Mouse (Mus musculus) kidney, embryonic 16.5 days (tissue): ENCODE data around the gene Tmprss7. TPM values are rescaled to one million over a fixed set of nuclear protein-coding genes. Genes with fewer than 3 reads are reported as not detected.
A peak's percentile ranks its signal among the peaks of the same experiment; 100 is the strongest.

ENCODE experiments used
- ATAC-seq: fragments of 200-750 bp; cut with Nextera tagmentation; 2 replicates; pipeline ENCODE4 v1.8.0; 2017; ENCODE audit warnings: moderate TSS enrichment; ENCODE audit not compliant: low FRiP score, low TSS enrichment
- H3K27ac ChIP-seq: fragments of 300-500 bp; sonication (generic); 2 replicates; pipeline ENCODE4 v1.5.1; 2014; ENCODE audit warnings: low read length
- H3K27me3 ChIP-seq: fragments of 300-500 bp; sonication (generic); 2 replicates; pipeline ENCODE4 v1.6.1; 2014; ENCODE audit warnings: low read length, control low read depth, mixed read lengths; ENCODE audit not compliant: insufficient read depth
- H3K36me3 ChIP-seq: fragments of 300-500 bp; sonication (generic); 2 replicates; pipeline ENCODE4 v1.6.1; 2014; ENCODE audit warnings: low read length, control low read depth, mixed read lengths; ENCODE audit not compliant: insufficient read depth
- H3K4me1 ChIP-seq: fragments of 300-500 bp; sonication (generic); 2 replicates; pipeline ENCODE4 v1.6.1; 2014; ENCODE audit warnings: low read length, control low read depth, mixed read lengths; ENCODE audit not compliant: insufficient read depth
- H3K4me2 ChIP-seq: fragments of 300-500 bp; sonication (generic); replicated peaks from 2 replicates; pipeline ENCODE4 v1.6.1; 2014; ENCODE audit warnings: low read depth, low read length
- H3K4me3 ChIP-seq: fragments of 300-500 bp; sonication (generic); 2 replicates; pipeline ENCODE4 v1.5.1; 2014; ENCODE audit warnings: mild to moderate bottlenecking, low read length
- H3K9ac ChIP-seq: fragments of 300-500 bp; sonication (generic); replicated peaks from 2 replicates; pipeline ENCODE4 v1.6.1; 2014; ENCODE audit warnings: low read length
- H3K9me3 ChIP-seq: fragments of 300-500 bp; sonication (generic); 2 replicates; pipeline ENCODE4 v1.6.1; 2016; ENCODE audit warnings: low read length, control low read depth
- WGBS: fragments of 180-500 bp; shearing (Covaris S2); extraction: QIAGEN DNeasy Blood & Tissue Kit; methylation state at CpG from one replicate; pipeline ENCODE4 v1.1.7; 2014; 5-methylcytosine and 5-hydroxymethylcytosine counted together
- polyA plus RNA-seq: library from polyadenylated mRNA; unstranded; fragments of >200 nt; fragmentation: Nextera tagmentation; extraction: Ambion mirVana; gene quantifications from 2 replicates; pipeline ENCODE4 v1.2.1, GENCODE M21; 2015

The Tmprss7 gene
- polyA plus RNA-seq, 1 experiment from 2014 or later: 0.10 TPM

- Histone ChIP-seq H3K4me1 (0 out of 2 replicates have a peak, but pooled peaks cover 5% of the 10 kb centered on the region), H3K9me3 (no peaks in the 10 kb centered on the region), H3K27ac (no peak overlapping the region), H3K4me2 (no peak overlapping the region), H3K4me3 (no peak overlapping the region), H3K9ac (no peak overlapping the region), H3K36me3 (no peaks in the 10 kb centered on the region), H3K27me3 (no peaks in the 10 kb centered on the region)
- WGBS: 22% methylated on average over 4 of the region's 4 CpGs
- no peak for ATAC-seq
These were observed 3.3 kb downstream of the Tmprss7 start for GRCm38 (mm10) chr16:45690178-45690577.

DNA sequence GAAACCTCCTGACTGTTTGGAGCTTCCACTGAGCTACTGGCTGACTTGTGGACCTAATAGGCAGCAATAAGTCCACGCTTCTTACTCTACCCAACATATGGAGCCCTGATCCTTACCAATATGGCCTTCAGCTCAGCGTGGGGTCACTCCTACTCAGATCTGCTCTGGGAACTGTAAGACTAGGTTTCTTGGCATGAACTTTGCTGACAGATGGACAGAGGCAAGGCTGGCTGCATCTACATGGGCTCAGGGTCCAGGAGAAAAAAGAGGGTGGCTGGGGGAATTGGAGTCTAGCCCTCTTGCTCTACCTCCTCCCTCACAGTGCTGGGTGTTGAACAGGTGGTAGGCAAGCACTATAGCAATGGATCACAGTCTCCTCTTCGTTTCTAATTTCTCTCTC, 6.6 kb downstream of the Tmprss7 start:
- 0 out of 2 replicates have a peak, but pooled peaks cover 5% of the 10 kb centered on the region for H3K4me1 ChIP-seq
- no peak overlapping the region for H3K9ac ChIP-seq
- no peaks in the 10 kb centered on the region for H3K9me3 ChIP-seq
- no peak for ATAC-seq
- H3K4me2 ChIP-seq: no peak overlapping the region
- WGBS: 82% methylated on average over 3 of the region's 3 CpGs
- H3K36me3 ChIP-seq: no peaks in the 10 kb centered on the region
- no peaks in the 10 kb centered on the region for H3K27me3 ChIP-seq
- H3K4me3 ChIP-seq: no peak overlapping the region
- H3K27ac ChIP-seq: no peak overlapping the region

- no peaks in the 10 kb centered on the region for H3K9me3 ChIP-seq
- H3K4me1 ChIP-seq: 0 out of 2 replicates have a peak, but pooled peaks cover 4% of the 10 kb centered on the region
- no peaks in the 10 kb centered on the region for H3K27me3 ChIP-seq
- WGBS: 64% methylated on average over 3 of the region's 3 CpGs
- no peak overlapping the region for H3K4me2 ChIP-seq
- no peak overlapping the region for H3K27ac ChIP-seq
- no peak overlapping the region for H3K9ac ChIP-seq
- H3K36me3 ChIP-seq: no peaks in the 10 kb centered on the region
- H3K4me3 ChIP-seq: no peak overlapping the region
- no peak for ATAC-seq
These were observed 8.2 kb downstream of the Tmprss7 start for GRCm38 (mm10) chr16:45685295-45685694.

DNA sequence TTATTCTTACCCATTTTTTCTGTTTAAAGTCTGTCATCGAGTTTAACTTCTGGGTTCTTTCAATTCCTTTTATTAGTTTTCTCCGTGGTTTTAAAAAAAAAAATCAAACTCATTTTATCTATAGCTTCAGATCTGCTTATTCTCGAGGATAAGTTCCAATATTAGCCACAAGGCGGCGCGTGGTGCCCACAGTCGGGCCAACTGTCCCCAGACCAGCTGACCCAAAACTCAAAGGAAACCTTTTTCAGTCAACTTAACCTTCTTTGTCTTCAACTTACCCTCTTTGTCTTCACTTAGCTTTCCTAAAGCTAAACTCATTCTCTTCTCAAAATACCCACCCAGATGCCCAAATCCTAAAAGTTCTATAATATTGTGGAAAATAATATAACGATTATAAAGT, 8.6 kb downstream of the Tmprss7 start:
- Histone ChIP-seq H3K9ac (no peak overlapping the region), H3K9me3 (no peaks in the 10 kb centered on the region), H3K4me1 (no peaks in the 10 kb centered on the region), H3K27me3 (no peaks in the 10 kb centered on the region), H3K36me3 (no peaks in the 10 kb centered on the region), H3K4me2 (no peak overlapping the region), H3K4me3 (no peak overlapping the region), H3K27ac (no peak overlapping the region)
- 14% methylated on average over 8 of the region's 8 CpGs for WGBS
- ATAC-seq: no peak

GRCm38 (mm10) chr16:45676462-45676861, 17.0 kb downstream of the Tmprss7 start:
- Histone ChIP-seq H3K27ac (no peak overlapping the region), H3K9ac (no peak overlapping the region), H3K36me3 (no peaks in the 10 kb centered on the region), H3K4me3 (no peak overlapping the region), H3K27me3 (no peaks in the 10 kb centered on the region), H3K9me3 (no peaks in the 10 kb centered on the region), H3K4me2 (no peak overlapping the region), H3K4me1 (no peaks in the 10 kb centered on the region)
- ATAC-seq: no peak
- WGBS: 38% methylated on average over 1 of the region's 1 CpGs

DNA sequence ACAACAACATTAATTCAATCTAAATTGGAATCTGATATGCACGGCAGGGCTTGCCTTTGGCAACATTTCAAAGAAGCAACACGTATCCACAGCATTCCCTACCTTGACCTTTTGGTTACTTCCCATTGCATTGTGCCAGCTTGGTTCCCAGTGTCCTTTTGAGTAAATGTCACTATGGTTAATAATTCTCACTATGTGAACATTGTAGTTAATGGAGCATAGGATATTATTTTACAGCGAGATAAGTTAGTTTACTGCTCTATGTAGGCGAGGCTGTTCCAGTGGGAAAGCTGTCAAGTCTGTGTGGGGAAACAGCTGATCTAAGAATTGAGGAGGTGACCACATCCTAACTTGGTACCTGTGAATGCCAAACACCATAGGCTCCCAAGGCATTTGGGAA, 23.5 kb downstream of the Tmprss7 start:
- Histone ChIP-seq H3K4me3 (no peak overlapping the region), H3K27me3 (no peaks in the 10 kb centered on the region), H3K4me1 (0 out of 2 replicates have a peak, but pooled peaks cover 7% of the 10 kb centered on the region), H3K9ac (no peak overlapping the region), H3K27ac (no peak overlapping the region), H3K4me2 (no peak overlapping the region), H3K9me3 (no peaks in the 10 kb centered on the region), H3K36me3 (no peaks in the 10 kb centered on the region)
- peak; percentile 75 for ATAC-seq
- 27% methylated on average over 4 of the region's 4 CpGs for WGBS

GRCm38 (mm10) chr16:45668178-45668577, 25.3 kb downstream of the Tmprss7 start:
- WGBS: 70% methylated on average over 3 of the region's 3 CpGs
- H3K4me3 ChIP-seq: no peak overlapping the region

DNA sequence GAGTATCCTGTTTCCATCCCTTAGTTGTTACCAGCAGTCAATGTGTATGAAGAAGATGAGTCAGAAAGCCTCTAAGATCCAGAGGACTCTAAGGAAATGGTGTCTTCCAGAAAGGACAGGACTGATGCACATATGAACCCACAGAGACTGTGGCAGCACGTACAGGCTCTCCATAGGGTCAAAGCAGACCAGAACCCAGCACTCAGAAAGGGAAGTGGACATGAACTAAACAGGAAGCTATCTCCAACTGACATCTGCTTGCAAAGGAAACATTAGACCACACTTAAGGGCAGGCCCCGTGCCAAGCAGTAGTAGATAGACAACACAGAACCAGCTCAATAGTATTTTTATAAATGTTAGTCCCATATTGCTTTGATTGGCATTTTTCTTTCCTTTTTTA, 27.3 kb downstream of the Tmprss7 start:
- no peaks in the 10 kb centered on the region for H3K36me3 ChIP-seq
- H3K9ac ChIP-seq: no peak overlapping the region
- H3K9me3 ChIP-seq: no peaks in the 10 kb centered on the region
- no peak overlapping the region for H3K4me3 ChIP-seq
- no peaks in the 10 kb centered on the region for H3K27me3 ChIP-seq
- H3K4me1 ChIP-seq: 0 out of 2 replicates have a peak, but pooled peaks cover 7% of the 10 kb centered on the region
- 71% methylated on average over 2 of the region's 2 CpGs for WGBS
- ATAC-seq: no peak
- no peak overlapping the region for H3K27ac ChIP-seq
- H3K4me2 ChIP-seq: no peak overlapping the region

More at GRCm38 (mm10) chr16:45668178-45668577, 25.3 kb downstream of the Tmprss7 start:
- Histone ChIP-seq H3K4me1 (0 out of 2 replicates have a peak, but pooled peaks cover 7% of the 10 kb centered on the region), H3K27ac (no peak overlapping the region), H3K9me3 (no peaks in the 10 kb centered on the region), H3K27me3 (no peaks in the 10 kb centered on the region), H3K36me3 (no peaks in the 10 kb centered on the region), H3K9ac (no peak overlapping the region), H3K4me2 (no peak overlapping the region)
- ATAC-seq: no peak

DNA sequence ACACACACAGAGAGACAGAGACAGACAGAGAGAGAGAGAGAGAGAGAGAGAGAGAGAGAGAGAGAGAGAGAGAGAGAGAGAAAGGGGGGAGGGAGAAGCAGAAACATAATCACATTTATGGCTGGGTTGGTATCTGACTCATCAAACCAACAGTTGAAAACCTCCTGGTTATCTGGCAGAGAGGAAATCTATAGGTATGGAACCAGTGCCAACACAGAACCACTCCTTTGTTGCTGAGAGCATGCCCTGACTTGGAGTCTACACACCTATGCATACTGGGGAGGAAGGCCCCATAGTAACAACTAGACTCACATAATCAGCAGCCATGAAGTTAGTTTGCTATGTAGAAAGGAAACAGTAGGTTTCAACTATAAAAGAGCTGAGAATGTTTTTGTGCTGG, 31.1 kb downstream of the Tmprss7 start:
- H3K36me3 ChIP-seq: no peaks in the 10 kb centered on the region

GRCm38 (mm10) chr16:45659596-45659995, 33.9 kb downstream of the Tmprss7 start:
- Histone ChIP-seq H3K9me3 (no peaks in the 10 kb centered on the region), H3K4me3 (no peak overlapping the region), H3K27ac (no peak overlapping the region), H3K36me3 (no peaks in the 10 kb centered on the region), H3K27me3 (peaks cover 4% of the 10 kb centered on the region), H3K4me2 (no peak overlapping the region), H3K9ac (no peak overlapping the region), H3K4me1 (no peaks in the 10 kb centered on the region)
- no peak for ATAC-seq
- WGBS: 91% methylated on average over 4 of the region's 4 CpGs

More for the DNA sequence above, 31.1 kb downstream of the Tmprss7 start:
- ATAC-seq: no peak
- Histone ChIP-seq H3K9ac (no peak overlapping the region), H3K27ac (no peak overlapping the region), H3K4me2 (no peak overlapping the region), H3K27me3 (no peaks in the 10 kb centered on the region), H3K9me3 (no peaks in the 10 kb centered on the region), H3K4me1 (no peaks in the 10 kb centered on the region), H3K4me3 (no peak overlapping the region)
